Mouse (Mus musculus) layer of hippocampus, adult 9-10 months (tissue): Measurements from ENCODE around the gene Crbn.

Source experiments
- DNase-seq: peaks from one replicate; pipeline ENCODE4 v3.0.0; 2022; ENCODE audit warnings: low spot score

Crbn gene

DNA sequence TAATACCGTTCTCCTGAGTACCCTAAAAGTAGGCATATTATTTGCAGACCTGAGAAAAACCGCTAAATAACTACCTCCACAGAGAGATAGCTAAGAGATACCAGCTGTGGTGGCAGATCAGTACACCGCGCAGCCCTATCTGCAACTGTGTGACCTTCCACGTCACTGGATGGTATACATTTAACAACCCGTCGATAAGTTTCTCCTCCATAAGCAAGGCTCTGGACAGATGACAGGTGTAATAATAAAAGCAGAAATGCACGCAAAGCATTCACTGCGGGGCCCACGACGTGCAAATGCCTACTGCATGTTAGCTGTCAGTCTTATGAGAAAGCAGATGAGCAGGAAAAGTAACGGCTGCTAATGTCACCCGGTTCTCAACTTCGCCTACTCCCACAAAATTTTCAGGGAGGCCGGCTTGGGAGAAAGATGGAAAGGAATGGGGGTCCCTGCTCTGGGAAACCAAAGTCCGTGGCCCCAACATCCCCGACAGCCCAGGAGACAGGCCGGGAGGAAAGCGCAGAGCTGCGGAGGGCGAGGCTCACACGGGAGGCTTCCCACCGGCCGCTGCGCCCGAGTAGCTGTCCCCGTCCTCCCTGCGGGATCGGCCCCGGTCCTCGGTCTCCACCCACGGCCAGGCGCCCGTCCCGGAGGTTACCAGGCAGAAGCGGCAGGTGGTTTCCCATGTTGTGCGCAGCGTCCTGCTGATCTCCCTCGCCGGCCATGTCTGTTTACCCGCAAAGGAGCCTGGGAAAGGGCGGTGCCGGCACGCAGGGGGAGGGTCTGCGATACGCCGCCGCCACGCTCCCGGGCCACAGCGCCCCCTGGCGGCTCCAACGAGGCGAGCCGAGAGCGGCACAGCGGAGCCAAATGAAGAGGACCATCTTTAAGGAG lies at the start of gene Crbn:
Crbn (minus strand) TSS at position 745 of the 894 bp plus-strand sequence.
- peak; percentile 76 for DNase-seq

DNA sequence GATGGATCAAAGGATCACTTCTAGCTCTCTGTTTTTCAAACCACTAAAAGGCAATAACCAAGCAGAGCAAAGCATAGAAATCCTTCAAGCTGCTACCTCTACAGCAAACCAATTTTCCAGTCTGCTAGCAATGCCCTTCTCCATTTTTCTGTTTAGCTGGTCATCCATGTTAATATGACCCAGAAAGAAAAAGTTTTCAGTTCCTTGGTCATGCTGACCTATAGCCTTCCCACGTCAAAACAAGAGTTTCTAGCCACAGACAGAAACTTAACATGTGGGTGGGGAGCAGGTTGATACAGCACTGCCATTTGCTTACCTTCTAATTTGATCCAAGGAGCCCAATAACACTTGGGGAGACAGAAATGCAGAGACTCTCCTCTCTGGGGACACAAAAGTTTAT lies 40.3 kb upstream of the Crbn start:
- DNase-seq = no peak

DNA sequence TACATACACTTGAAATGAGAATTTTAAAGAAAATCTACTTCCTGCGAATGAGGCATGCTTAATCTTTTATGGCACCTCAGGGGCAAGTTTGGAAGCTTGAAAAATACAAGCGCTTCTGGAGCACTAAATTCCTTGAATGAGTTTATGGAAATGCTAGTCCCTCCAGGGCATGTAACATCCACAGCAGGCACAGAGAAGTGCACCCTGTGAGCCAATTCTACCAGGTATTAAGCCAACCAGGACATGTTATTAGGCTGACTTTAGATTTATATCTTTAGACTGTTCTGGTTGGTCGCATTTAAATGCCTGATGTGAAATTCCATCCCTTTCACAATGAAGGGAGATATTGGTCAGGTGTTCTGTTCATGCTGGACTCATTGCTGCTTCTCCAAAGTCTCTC lies 38.2 kb upstream of the Crbn start:
- DNase-seq = no peak

DNA sequence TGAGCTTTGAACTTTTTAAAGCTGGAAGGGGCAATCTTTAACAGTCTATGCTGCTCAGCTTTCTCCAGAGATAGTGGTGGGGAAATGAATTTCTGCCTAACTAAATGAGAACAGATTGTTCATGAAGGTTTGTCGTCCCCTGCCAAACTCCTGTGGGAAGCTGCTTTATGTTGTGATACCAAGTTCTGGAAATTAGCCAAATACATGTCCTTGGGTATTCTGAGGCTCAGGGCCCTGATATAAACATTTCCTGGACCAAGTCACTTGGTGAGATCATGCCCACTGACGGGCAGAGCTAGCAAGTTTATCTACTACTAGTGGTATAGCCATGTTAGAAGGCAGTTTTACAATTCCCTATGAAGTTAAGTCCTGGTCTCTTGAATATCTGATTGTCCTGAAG lies 35.4 kb upstream of the Crbn start:
- no peak for DNase-seq

DNA sequence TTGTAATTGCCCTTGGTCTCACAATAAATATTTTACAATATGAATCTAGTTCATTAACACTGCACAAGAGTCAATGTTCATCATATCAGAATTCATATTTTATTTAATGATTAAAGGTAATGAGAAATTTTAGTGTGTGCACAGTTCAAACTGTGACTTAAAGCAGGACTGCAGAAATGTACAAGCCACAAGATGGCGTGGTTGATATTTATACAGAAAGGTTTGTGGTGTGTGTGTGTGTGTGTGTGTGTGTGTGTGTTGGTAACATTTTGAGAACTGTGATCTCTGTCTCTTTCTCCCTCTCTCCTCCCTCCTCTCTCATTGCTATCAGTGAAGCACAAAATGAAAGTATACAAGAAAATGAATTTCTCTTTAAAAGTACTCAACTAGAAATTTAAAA lies 22.5 kb upstream of the Crbn start:
- DNase-seq = peak; percentile 55

DNA sequence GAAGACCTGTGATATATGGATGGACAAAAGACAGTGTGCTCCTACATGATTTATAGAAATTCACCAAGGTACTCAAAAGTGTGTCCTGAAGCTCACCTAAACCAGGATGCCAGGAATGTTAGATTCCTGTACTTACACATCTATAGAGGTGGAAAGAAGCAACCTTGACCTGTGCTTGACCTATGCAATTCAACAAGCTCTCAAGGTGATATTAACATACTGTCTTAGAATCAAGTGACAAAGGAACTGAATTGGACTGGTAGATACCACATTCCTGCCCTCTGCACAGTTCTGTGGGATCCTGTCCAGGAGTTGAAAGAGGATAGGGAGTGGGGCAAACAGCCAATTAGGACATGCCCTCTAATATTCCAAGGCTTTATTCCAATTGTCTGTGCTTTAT lies 20.7 kb upstream of the Crbn start:
- no peak for DNase-seq

DNA sequence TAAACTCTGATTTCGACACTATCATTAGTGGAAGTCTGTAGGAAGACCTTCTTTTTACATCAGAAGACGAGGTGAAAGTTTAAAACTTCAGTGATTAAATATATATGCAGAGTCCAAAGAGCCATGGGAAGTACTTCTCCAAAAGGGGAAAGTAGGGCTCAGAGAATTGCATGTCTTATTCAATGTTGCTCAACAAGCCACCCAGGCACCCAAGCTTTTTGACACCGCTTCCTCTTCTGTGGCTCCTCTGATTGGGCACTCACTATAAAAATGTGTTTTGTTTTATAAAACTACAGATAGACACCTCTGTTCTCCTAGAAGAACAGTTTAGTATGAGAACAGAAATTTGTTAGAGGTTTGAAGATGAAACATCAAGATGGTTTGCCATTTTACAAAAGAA lies 20.0 kb upstream of the Crbn start:
- DNase-seq = no peak

DNA sequence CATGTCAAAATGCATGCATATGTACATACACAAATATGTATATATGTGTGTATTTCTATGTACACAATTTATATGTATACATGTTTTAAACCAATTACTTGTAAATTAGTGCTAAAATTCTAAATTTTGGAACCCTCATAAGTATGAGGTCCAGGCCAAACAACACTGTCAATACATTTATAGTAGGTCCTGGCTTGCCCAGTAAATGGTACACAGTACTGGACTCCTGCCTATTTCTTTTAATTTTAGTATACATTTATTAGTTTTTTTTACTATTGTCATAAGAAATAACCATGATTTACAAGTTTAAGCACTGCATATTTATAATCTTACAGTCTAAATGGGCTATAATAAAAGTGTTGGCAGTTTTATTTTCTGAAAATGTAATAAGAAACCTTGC lies 19.4 kb upstream of the Crbn start:
- DNase-seq = no peak

DNA sequence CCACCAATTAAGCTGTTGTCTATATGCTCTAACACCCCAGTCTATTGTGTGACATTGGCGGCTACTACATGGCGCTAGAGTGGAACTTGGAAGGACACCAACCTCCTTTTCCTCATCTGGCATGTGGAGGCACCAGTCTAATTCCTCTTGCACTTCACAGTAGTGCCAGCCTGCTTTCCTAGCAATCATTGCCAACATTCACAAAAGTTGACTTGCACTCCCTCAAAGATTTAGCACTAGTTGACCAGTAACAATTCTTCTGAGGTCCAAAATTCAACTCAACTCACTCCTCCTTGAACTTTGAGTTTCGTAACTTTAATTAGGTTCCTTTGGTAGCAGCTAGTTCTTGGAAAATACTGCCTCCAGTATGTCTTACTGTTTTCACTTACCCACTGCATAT lies 10.8 kb upstream of the Crbn start:
- no peak for DNase-seq

DNA sequence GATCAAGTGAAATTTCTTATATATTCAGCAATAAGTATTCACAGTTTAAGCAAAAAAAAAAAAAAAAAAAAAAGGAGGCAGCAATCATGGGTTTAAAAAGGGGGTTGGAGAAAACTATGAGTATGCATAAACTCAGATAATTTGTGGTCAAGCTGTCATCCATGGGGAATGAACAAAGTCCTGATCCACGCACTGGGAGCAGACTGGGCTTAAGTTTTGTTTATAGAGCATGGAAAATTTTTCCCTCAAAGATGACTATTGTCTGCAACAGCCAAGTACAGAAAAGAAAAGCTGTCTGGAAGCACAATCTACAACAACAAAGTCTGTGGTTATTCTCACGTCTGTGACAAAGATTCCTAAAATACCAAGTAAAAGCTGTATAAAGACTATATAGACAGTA lies 9.3 kb upstream of the Crbn start:
- DNase-seq = no peak

DNA sequence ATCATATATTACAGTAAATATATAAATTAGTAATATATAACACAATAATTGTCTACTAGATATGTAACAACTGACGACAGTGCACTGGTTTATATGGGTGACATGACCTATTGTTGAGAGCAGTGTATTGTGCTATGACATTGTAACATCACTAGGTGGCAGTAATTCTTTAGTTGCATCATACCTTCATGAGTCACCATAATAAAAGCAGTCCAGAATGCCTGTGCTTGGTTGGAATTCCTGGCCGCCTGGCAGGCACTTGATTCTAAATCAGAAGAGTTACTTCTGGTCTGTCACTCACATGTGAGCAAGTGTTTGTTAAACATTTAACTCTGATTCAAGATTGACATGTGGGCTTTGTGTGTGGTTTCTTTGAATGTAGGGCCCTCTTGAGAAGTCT lies 5.0 kb upstream of the Crbn start:
- peak; percentile 45 for DNase-seq

DNA sequence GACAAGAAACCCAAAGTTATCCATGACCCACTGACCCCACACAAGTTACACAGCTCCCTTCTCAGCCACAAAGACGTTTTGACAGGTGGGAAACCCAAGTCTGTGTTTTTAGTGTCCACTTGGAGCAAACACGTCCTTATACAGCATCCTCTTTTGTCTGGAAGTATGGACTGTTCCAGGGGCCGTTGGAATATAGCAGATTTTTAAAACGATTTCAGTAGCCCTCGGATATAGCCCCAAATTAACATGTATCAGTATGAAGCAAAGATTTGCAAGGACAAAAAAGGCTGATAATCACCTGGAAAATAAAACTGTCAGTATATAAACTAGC lies 315 bp upstream of the Crbn start:
- DNase-seq = no peak

DNA sequence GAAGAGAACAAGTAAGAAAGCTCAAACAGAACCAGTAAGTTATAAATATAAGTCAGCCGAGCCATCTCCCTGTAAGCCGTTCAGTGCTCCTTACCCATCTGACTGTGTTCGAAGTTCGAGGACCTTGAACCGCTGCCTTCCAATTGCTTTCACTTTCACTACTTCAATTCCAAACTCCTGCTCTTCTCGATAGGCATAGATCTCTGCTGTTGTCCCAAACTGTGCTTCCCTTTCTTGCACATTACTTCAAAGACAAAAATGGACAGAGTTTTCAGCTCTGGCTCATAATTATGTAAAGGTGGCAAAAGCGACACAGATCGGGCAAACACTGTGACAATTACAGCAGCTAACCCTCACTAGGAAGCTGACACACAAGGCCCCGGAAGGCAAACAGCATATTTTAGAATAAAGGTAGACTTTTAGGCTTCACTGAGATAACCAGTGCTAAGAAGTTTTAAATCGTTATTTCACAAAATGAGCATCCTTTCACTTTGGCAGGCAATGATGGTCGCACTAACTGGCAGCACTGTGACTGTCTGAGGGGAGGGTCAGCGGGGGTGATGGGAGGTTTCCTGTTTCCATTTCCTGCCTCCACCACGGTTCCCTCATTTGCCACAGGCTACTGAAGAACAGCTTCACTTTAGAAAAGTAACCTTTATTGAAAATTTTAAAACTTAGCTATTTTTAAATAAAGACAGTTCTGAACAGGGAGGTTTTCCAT lies 5.6 kb downstream of the Crbn start:
- no peak for DNase-seq

DNA sequence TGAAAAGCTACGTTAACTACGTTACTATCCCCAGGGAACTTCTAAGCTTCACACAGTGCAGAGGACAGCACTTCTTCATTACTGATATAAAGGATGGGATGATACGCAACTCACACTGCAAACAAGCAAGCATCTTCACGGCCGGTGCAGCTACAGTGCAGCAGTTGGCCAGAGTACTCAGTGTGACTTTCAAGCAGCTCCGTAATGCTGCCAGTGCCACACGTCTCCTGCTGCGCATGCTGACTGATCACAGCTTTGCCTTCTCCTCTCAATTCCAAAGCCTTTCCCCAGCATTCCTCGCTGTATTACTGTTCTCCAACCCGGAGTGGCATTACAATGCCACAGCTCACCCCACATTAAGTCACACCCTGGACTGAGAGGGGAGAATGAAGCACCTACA lies 6.3 kb downstream of the Crbn start:
- DNase-seq = no peak

DNA sequence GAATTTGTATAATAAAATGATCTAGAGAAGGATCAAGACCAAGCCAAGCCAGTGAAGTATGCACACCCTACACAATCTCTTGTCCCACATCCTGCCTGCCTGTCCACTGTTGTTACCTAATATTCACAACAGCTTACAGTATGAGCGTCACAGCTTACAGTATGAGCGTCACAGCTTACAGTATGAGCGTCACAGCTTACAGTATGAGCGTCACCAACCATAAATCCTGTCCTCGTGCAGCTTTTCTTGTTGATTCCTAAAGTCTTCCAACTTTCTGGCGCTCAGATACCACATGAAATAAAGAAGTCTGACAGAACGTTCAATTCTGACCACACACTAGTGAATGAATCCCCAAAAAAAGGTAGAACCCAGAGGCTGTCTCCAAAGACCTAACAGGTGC lies 6.8 kb downstream of the Crbn start:
- no peak for DNase-seq

DNA sequence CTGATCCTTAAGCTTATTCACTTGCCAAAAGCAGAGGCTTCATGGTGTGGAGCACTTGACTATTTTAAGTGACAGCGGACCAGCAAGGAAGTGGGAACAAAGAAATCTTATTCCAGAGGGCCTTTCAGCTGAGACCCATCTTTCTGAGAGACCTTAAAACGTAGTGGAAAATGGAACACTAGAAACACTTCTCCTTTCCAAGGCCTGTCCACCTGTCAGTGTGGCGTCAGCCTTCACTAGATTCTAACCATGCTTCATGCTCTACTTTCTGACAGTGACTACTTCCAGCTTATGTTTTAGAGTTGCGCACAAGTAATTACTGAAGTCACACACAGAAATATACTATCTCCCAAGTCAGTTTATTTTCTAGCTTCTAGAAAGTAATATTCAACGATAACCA lies 7.4 kb downstream of the Crbn start:
- DNase-seq = no peak

DNA sequence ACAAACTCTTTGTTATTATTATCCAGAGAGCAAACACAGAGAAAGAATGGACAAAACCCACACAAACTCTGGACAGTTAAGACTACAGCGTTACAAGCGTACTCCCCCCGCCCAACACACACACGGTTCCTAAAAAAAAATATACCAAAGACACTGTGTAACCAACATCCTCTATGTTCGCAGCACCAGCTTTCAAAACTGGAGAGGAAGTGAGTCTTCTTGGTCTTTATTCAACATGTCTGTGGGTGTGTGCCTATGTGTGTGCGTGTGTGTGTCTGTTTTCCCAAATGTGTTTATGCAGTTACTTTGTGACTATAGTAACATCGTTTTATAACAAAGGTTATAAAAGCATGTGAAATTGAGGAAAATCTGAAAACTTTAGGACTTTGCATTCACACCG lies 8.4 kb downstream of the Crbn start:
- DNase-seq = no peak

DNA sequence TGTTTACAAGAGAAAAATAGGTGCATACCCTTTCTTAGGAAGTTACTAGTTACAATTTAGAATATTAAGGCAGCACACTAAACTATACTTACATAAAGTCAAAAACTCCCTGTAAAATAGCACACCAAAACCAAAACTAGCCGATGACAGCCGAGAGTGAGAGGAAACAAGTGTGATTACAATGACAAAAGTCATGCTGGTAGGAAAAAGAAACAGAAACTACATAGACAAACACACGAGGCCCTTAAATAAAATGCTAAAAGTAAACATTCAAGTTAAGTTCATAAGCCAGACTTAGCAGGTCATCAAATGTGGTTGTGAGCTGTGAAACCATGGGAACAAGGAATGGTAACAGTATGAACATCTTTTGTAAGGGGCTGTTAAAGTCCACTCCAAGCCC lies 12.7 kb downstream of the Crbn start:
- DNase-seq = no peak

DNA sequence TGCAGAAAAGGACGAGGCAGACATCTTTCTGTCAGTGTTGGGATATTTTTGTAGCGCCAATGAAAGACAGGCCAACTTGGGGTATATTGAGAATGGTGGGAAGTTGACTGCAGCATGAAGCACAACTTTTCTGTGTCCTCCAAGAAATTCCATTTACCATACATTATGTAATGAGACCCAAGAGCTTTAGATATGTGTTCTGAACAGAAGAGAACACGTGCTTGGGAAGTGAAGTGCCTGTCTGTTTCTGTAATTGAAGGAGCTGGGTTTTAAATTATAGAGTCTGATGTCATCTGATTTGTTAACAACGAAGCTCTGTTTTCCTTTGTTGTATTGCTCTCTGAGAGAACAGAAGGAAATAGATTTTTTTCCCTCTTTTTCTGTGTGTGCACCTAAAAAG lies 29.8 kb downstream of the Crbn start:
- no peak for DNase-seq

DNA sequence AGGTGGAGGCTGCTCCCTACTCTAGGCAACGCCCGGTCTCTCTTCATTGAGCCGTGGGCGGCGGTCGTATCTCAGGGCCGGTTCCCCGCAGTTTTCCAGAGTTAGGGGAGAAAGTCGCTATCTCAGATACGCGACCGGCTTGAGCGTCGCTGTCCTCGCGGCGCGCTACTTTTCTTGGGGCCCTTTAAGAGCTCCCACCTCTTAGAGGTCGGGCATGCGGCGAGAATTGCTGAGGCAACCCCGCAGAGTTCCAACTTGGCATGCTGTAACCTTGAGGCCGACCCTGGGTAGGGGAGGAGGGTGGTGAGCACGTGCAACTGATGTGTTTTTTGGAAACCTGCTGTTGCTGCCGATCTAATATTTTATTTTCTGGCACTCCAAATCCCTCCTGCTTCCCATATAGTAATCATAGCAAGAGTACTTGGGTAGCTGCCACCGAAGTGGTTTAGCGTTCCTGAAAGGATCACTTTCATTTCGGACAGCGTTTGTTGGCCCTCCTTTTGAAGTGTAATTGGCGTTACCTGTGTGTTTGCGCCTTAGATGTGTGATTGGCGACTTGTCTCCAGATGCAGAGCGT lies 30.5 kb downstream of the Crbn start:
- DNase-seq = no peak

DNA sequence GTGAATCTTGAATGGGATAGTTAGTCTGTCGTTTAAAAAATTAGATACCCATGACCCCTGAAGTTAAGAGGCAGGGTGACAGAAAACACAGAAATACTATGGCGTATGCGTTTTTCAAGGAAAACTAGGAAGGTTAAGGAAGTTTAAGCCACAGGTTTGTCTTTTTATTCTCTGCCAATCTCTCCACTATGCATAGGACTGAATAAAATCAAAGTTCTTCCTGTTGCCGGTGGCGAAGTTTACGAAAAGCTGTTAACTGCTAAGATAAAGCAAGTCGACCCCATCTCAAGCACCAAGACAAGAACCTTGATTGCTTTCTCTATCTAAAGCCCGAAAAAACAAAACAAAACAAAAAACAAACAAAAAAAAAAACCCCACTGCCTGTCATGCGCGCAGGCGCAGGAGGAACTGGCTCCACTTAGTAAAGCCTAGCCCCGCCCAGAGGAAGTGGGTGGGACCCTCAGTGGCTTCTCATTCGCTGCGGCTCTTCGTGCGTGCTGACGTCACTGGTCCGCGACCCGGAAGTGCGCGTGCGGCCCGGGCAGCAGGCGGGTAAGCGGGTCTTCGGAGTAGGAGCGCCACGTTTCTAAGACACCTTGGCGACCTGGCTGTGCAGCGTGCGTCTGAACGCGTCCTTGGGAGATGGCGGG lies 31.1 kb downstream of the Crbn start, which contains the start of gene Trnt1:
Trnt1 (plus strand) TSS at position 481 of the 650 bp plus-strand sequence.
- peak; percentile 94 for DNase-seq

DNA sequence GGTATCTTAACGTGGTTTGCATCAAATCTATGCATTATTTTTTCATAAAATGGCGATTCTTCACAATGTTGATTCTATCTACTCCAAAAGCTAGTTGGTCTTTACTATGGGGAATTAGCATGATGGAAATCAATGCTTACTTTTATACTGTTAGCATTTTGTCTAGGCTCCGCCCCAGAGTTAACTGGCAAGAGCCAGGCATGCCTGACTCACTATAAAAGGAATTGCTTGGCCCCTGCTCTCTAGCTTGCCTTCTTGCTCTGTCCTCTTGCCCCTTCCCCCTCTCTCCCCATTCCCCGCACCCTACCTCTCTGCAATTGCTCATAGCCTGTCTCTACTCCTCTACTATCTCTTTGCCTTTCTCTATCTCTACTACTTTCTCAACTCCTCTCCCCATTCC lies 33.1 kb downstream of the Crbn start:
- no peak for DNase-seq

DNA sequence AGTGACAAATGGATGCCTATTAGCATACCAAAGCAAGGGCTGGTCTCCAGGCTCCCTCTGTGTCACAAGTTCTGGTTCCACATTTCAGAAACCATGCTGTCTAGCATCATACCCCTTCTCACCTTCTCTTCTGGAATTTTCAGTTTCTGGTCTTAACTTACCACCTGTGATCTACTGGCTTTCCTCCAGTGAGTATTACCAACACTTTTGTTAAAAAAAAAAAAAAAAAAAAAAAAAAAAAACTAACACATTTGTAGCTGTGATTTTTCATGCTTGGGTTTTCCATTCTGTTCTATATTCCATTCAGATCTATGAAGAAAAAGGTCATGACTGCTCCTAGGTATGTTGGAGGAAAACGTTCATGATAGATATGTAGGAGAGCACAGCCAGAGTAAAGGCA lies 34.0 kb downstream of the Crbn start:
- DNase-seq = no peak
